Mouse (Mus musculus): ENCODE measurements at regions not wholly inside any gene's neighbourhood (a gene's known extent, or its start where the extent isn't known, plus 50 kb on each side); places are given as distances from the start of the nearest gene placed in this dataset.

DNA sequence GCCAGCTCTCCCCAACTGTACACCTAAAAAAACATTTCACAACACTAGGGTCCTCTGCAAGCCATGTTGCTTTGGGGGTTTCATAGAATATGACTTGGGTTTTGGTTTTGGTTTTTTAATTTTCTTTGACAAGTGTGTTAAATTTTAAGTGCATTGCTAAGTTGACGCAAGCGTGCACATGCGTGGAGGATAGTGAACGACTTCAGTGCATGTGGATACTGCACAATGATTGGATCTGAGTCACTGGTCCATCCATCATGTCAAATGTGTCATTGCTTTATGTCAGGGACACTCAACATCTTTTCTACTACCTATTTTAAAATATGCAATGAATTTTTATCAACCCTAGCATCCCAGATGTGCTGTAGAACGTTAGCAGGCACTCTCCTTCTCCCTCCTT, 134.5 kb upstream of the Pum3 start:
- ATAC-seq (ENCODE audit: insufficient read depth) = no peak
- no peak overlapping the region for H3K27ac ChIP-seq (ENCODE audit: low read depth)
- no peak for TF ChIP-seq CTCF (IDR thresholded peaks at IDR 0.05; ENCODE audit: low read depth)

GRCm38 (mm10) chr19:27563592-27563991, 134.0 kb upstream of the Pum3 start:
- ATAC-seq (ENCODE audit: insufficient read depth) = no peak
- 67% methylated on average over 9 of the region's 9 CpGs for WGBS

More for the DNA sequence above, 134.5 kb upstream of the Pum3 start:
- H3K9ac ChIP-seq = no peak overlapping the region
- DNase-seq = no peak
- 67% methylated on average over 5 of the region's 5 CpGs for WGBS
- H3K4me3 ChIP-seq (ENCODE audit: low read depth, low read length) = no peak overlapping the region
- no peak overlapping the region for H3K4me2 ChIP-seq
- H3K4me1 ChIP-seq (ENCODE audit: insufficient read depth) = no peaks in the 10 kb centered on the region
- H3K36me3 ChIP-seq (ENCODE audit: insufficient read depth) = no peaks in the 10 kb centered on the region
- H3K27me3 ChIP-seq (ENCODE audit: insufficient read depth, low read length) = no peaks in the 10 kb centered on the region
- no peaks in the 10 kb centered on the region for H3K9me3 ChIP-seq (ENCODE audit: low read depth, low read length)

DNA sequence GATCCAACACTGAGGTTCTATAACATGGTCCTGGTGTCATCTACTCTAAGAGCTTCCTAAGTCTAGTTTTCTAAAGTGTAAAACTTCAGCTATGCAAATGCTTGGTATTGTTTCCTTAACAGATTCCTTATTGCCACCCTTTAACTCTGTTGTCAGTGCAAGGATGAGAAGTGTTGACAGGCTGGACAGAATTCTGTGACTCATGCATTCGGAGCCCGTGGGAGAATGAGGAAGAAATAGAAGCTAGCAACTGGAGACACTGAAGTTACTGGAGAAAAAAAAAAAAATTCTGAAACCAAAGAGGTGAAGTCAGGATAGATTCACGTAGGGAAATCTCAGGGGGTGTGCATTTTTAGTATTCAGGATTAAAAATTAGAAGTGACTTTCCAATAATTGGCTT, 128.6 kb upstream of the Pum3 start:
- Histone ChIP-seq H3K27me3 (ENCODE audit: insufficient read depth, low read length) (no peaks in the 10 kb centered on the region), H3K4me2 (no peak overlapping the region), H3K4me3 (ENCODE audit: low read depth, low read length) (no peak overlapping the region), H3K36me3 (ENCODE audit: insufficient read depth) (no peaks in the 10 kb centered on the region), H3K9ac (no peak overlapping the region), H3K27ac (ENCODE audit: low read depth) (no peak overlapping the region), H3K9me3 (ENCODE audit: low read depth, low read length) (no peaks in the 10 kb centered on the region), H3K4me1 (ENCODE audit: insufficient read depth) (no peaks in the 10 kb centered on the region)
- TF ChIP-seq CTCF (IDR thresholded peaks at IDR 0.05; ENCODE audit: low read depth) = no peak
- ATAC-seq (ENCODE audit: insufficient read depth) = no peak
- WGBS = 60% methylated on average over 3 of the region's 3 CpGs
- DNase-seq = no peak

More at GRCm38 (mm10) chr19:27563592-27563991, 134.0 kb upstream of the Pum3 start:
- Histone ChIP-seq H3K9ac (no peak overlapping the region), H3K27me3 (ENCODE audit: insufficient read depth, low read length) (no peaks in the 10 kb centered on the region), H3K4me1 (ENCODE audit: insufficient read depth) (no peaks in the 10 kb centered on the region), H3K27ac (ENCODE audit: low read depth) (no peak overlapping the region), H3K36me3 (ENCODE audit: insufficient read depth) (no peaks in the 10 kb centered on the region), H3K4me3 (ENCODE audit: low read depth, low read length) (no peak overlapping the region), H3K9me3 (ENCODE audit: low read depth, low read length) (no peaks in the 10 kb centered on the region), H3K4me2 (no peak overlapping the region)
- no peak for TF ChIP-seq CTCF (IDR thresholded peaks at IDR 0.05; ENCODE audit: low read depth)
- DNase-seq = no peak

DNA sequence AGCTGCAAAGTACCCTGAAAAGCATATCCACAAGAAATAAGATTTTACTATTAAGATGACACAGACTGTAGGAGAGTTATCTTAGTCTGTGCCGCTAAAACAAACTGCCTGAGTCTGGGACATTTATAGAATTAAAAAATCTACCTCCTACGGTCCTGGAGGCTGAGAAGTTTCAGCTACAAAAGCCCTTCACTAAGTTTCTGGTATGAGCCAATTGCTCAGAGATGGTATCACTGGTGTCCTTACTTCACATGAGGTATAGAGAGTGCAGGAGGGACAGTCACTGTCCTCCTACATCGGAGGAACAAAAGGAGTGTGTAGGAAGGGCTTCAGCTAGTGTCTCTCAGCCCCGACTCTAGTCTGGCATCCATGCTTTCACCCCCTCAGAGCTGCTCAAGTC, 127.1 kb upstream of the Pum3 start:
- Histone ChIP-seq H3K4me1 (ENCODE audit: insufficient read depth) (no peaks in the 10 kb centered on the region), H3K27ac (ENCODE audit: low read depth) (no peak overlapping the region), H3K9ac (no peak overlapping the region), H3K27me3 (ENCODE audit: insufficient read depth, low read length) (no peaks in the 10 kb centered on the region), H3K4me3 (ENCODE audit: low read depth, low read length) (no peak overlapping the region), H3K9me3 (ENCODE audit: low read depth, low read length) (no peaks in the 10 kb centered on the region), H3K36me3 (ENCODE audit: insufficient read depth) (no peaks in the 10 kb centered on the region), H3K4me2 (no peak overlapping the region)
- DNase-seq (no peak), ATAC-seq (ENCODE audit: insufficient read depth) (no peak)
- TF ChIP-seq CTCF (IDR thresholded peaks at IDR 0.05; ENCODE audit: low read depth) = no peak
- 94% methylated on average over 4 of the region's 4 CpGs for WGBS

GRCm38 (mm10) chr19:27554841-27555240, 125.2 kb upstream of the Pum3 start:
- WGBS = 95% methylated on average over 4 of the region's 4 CpGs

DNA sequence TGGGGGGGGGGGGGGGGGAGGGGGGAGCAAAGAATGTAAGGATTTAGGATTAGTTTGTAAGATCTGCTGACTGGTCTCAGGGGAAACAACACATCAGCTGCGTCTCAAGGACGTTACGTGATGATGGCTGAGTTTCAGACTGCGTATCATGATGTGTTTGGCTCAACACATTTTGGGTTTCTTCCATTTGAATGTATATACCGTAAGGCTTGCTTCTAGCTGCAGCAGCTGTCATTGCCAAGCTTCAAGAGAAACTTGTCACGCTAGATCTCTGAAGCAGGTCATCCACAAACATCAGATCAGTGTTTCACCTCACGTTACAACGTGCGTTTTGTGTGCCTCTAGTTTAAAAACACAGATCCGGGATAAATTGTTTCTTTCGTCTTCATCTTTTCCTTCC, 123.6 kb upstream of the Pum3 start:
- Histone ChIP-seq H3K27me3 (ENCODE audit: insufficient read depth, low read length) (no peaks in the 10 kb centered on the region), H3K4me3 (ENCODE audit: low read depth, low read length) (no peak overlapping the region), H3K36me3 (ENCODE audit: insufficient read depth) (no peaks in the 10 kb centered on the region), H3K27ac (ENCODE audit: low read depth) (no peak overlapping the region), H3K9me3 (ENCODE audit: low read depth, low read length) (no peaks in the 10 kb centered on the region), H3K4me1 (ENCODE audit: insufficient read depth) (no peaks in the 10 kb centered on the region), H3K4me2 (no peak overlapping the region), H3K9ac (no peak overlapping the region)
- DNase-seq (peak; percentile 24), ATAC-seq (ENCODE audit: insufficient read depth) (no peak)
- TF ChIP-seq CTCF (IDR thresholded peaks at IDR 0.05; ENCODE audit: low read depth) = no peak
- WGBS = 60% methylated on average over 11 of the region's 11 CpGs

More at GRCm38 (mm10) chr19:27554841-27555240, 125.2 kb upstream of the Pum3 start:
- H3K9me3 ChIP-seq (ENCODE audit: low read depth, low read length) = no peaks in the 10 kb centered on the region
- no peak for ATAC-seq (ENCODE audit: insufficient read depth)
- H3K4me2 ChIP-seq = no peak overlapping the region
- TF ChIP-seq CTCF (IDR thresholded peaks at IDR 0.05; ENCODE audit: low read depth) = no peak
- H3K9ac ChIP-seq = no peak overlapping the region
- H3K27ac ChIP-seq (ENCODE audit: low read depth) = no peak overlapping the region
- no peaks in the 10 kb centered on the region for H3K4me1 ChIP-seq (ENCODE audit: insufficient read depth)
- H3K4me3 ChIP-seq (ENCODE audit: low read depth, low read length) = no peak overlapping the region
- no peaks in the 10 kb centered on the region for H3K27me3 ChIP-seq (ENCODE audit: insufficient read depth, low read length)
- H3K36me3 ChIP-seq (ENCODE audit: insufficient read depth) = no peaks in the 10 kb centered on the region
- no peak for DNase-seq

GRCm38 (mm10) chr19:27537746-27538145, 108.1 kb upstream of the Pum3 start:
- 83% methylated on average over 3 of the region's 3 CpGs for WGBS

DNA sequence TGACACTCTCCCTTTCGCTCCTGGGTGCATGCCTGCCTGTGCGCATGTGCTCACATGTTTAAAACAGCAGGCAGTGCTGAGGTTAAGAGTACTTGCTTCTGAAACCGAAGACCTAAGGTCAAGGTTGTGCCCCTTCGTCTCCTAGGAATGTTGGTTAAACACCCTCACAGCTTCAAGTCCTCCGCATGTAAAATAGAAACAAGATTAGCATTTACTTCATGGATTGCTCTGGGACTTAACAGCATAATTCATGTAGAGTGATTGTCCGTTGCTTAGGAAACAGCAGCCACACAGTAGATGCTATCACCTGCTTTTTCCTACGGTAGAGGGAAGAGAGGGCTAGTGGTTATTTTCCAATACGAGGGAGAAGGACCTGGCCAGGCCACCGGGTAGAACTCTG, 107.4 kb upstream of the Pum3 start:
- no peak for TF ChIP-seq CTCF (IDR thresholded peaks at IDR 0.05; ENCODE audit: low read depth)
- Histone ChIP-seq H3K9ac (no peak overlapping the region), H3K27me3 (ENCODE audit: insufficient read depth, low read length) (no peaks in the 10 kb centered on the region), H3K27ac (ENCODE audit: low read depth) (no peak overlapping the region), H3K9me3 (ENCODE audit: low read depth, low read length) (no peaks in the 10 kb centered on the region), H3K36me3 (ENCODE audit: insufficient read depth) (no peaks in the 10 kb centered on the region), H3K4me2 (no peak overlapping the region), H3K4me1 (ENCODE audit: insufficient read depth) (no peaks in the 10 kb centered on the region), H3K4me3 (ENCODE audit: low read depth, low read length) (no peak overlapping the region)
- DNase-seq = no peak
- no peak for ATAC-seq (ENCODE audit: insufficient read depth)
- WGBS = 62% methylated on average over 9 of the region's 9 CpGs

More at GRCm38 (mm10) chr19:27537746-27538145, 108.1 kb upstream of the Pum3 start:
- DNase-seq = no peak
- Histone ChIP-seq H3K36me3 (ENCODE audit: insufficient read depth) (no peaks in the 10 kb centered on the region), H3K9me3 (ENCODE audit: low read depth, low read length) (no peaks in the 10 kb centered on the region), H3K4me2 (no peak overlapping the region), H3K4me1 (ENCODE audit: insufficient read depth) (no peaks in the 10 kb centered on the region), H3K27ac (ENCODE audit: low read depth) (no peak overlapping the region), H3K9ac (no peak overlapping the region), H3K4me3 (ENCODE audit: low read depth, low read length) (no peak overlapping the region), H3K27me3 (ENCODE audit: insufficient read depth, low read length) (no peaks in the 10 kb centered on the region)
- no peak for ATAC-seq (ENCODE audit: insufficient read depth)
- no peak for TF ChIP-seq CTCF (IDR thresholded peaks at IDR 0.05; ENCODE audit: low read depth)
